Mouse (Mus musculus) c-Kit-positive CD71-positive TER-119-positive erythroid progenitor cells, embryonic 14.5 days (primary cell): Measurements from ENCODE around the gene Drd2.

Experiments used
- DNase-seq: peaks from one replicate; pipeline ENCODE4 v3.0.0-alpha.2; 2013; ENCODE audit warnings: low spot score

Gene Drd2

GRCm38 (mm10) chr9:49452396-49452795, 112.0 kb downstream of the Drd2 start:
- DNase-seq, result no peak

DNA sequence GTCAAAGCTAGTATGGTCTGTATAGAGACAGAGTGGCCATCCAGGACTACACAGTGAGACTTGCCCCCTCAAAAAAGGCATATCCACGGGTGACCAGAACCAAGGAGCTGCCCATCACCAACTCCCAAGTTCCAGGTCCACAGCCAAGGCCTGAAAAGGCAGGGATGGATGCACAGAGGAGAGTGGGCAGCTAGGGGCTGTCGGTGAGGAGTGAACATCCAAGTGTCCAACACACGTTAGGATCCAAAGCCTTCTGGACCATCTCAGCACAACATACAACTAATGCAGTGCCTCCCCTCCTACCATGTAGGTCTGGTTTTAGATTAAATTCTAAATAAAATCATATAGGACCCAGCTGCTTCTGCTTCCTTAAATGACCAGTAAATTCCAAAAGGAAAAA, 115.7 kb downstream of the Drd2 start:
- no peak for DNase-seq
